Mouse (Mus musculus): ENCODE results near the gene Tbx6.

The Tbx6 gene

GRCm38 (mm10) chr7:126816494-126816893 is 35.2 kb downstream of the Tbx6 start:
- no peak for ATAC-seq (ENCODE audit: low TSS enrichment)

- no peak for ATAC-seq (ENCODE audit: low TSS enrichment)
Observed at GRCm38 (mm10) chr7:126817595-126817994, 36.3 kb downstream of the Tbx6 start.

- ATAC-seq (ENCODE audit: low TSS enrichment) = no peak
Observed at GRCm38 (mm10) chr7:126818818-126819217, 37.5 kb downstream of the Tbx6 start.

- ATAC-seq (ENCODE audit: low TSS enrichment) = peak; percentile 39; the same call in 1 of the 2 replicates
Observed at GRCm38 (mm10) chr7:126821835-126822511, 40.7 kb downstream of the Tbx6 start.

- peak; percentile 52; the same call in 1 of the 2 replicates for ATAC-seq (ENCODE audit: low TSS enrichment)
Observed at GRCm38 (mm10) chr7:126822741-126823140, 41.5 kb downstream of the Tbx6 start.

GRCm38 (mm10) chr7:126823202-126823711 is 42.0 kb downstream of the Tbx6 start:
- ATAC-seq (ENCODE audit: low TSS enrichment) = peak; percentile 20; the same call in 1 of the 2 replicates

- no peak for ATAC-seq (ENCODE audit: low TSS enrichment)
Observed at GRCm38 (mm10) chr7:126823940-126824339, 42.7 kb downstream of the Tbx6 start.

GRCm38 (mm10) chr7:126825403-126825802 is 44.1 kb downstream of the Tbx6 start:
- ATAC-seq (ENCODE audit: low TSS enrichment) = no peak

- no peak for ATAC-seq (ENCODE audit: low TSS enrichment)
Observed at GRCm38 (mm10) chr7:126825952-126826351, 44.7 kb downstream of the Tbx6 start.

- peak; percentile 22; the same call in 1 of the 2 replicates for ATAC-seq (ENCODE audit: low TSS enrichment)
Observed at GRCm38 (mm10) chr7:126831539-126831938, 50.3 kb downstream of the Tbx6 start, which contains the start of gene 4930451I11Rik. TSS of gene 4930451I11Rik (minus strand) at chr7:126831639.

- peak; percentile 88; the same call in 1 of the 2 replicates for ATAC-seq (ENCODE audit: low TSS enrichment)
Observed at GRCm38 (mm10) chr7:126832036-126832598, 50.8 kb downstream of the Tbx6 start.

GRCm38 (mm10) chr7:126833294-126833693 is 52.0 kb downstream of the Tbx6 start:
- ATAC-seq (ENCODE audit: low TSS enrichment) = no peak
